Mouse (Mus musculus): Measurements from ENCODE around the gene Nup107. TPM values are rescaled to one million over a fixed set of nuclear protein-coding genes. Genes with fewer than 3 reads are reported as not detected.

Nup107 gene
- polyA plus RNA-seq, 1 experiment from 2014 or later, result 50.8 TPM

DNA sequence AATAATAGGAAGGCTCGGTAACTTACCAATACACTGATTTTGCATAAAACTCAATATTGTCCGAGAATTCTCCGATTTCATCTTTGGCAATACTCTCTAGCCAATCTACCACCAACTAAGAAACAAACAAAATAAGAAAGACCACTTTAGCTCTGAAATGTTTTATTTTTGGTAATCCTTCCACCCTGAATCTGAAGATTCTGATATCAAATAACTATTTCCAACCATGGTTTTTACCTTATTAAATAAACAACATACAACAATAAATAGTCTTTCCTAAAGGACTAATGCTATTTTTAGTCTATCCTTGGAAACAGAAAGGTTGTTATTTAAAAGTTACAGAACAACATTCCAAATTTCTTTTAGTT, 15.4 kb downstream of the Nup107 start:
- H3K9me3 ChIP-seq (replicated peaks), result no peaks in the 10 kb centered on the region
- no peak overlapping the region for H3K9ac ChIP-seq
- H3K4me3 ChIP-seq (replicated peaks), result no peak overlapping the region
- WGBS, result 94% methylated on average over 3 of the region's 3 CpGs
- no peaks in the 10 kb centered on the region for H3K4me1 ChIP-seq
- H3K36me3 ChIP-seq, result peaks cover 83% of the 10 kb centered on the region
- no peak for ATAC-seq (ENCODE audit: insufficient number of reproducible peaks, low FRiP score, low TSS enrichment, low read depth)
- no peak overlapping the region for H3K27ac ChIP-seq (replicated peaks)
- H3K4me2 ChIP-seq (replicated peaks), result no peak overlapping the region
- H3K27me3 ChIP-seq, result no peaks in the 10 kb centered on the region

- WGBS, result 92% methylated on average over 12 of the region's 12 CpGs
- Histone ChIP-seq H3K36me3 (peaks cover 81% of the 10 kb centered on the region), H3K4me3 (replicated peaks) (no peak overlapping the region), H3K4me1 (no peaks in the 10 kb centered on the region), H3K27me3 (no peaks in the 10 kb centered on the region), H3K9me3 (replicated peaks) (no peaks in the 10 kb centered on the region), H3K4me2 (replicated peaks) (no peak overlapping the region), H3K27ac (replicated peaks) (no peak overlapping the region), H3K9ac (no peak overlapping the region)
- ATAC-seq (ENCODE audit: insufficient number of reproducible peaks, low FRiP score, low TSS enrichment, low read depth), result no peak; the same call in 1 of the 2 replicates
Observed at GRCm38 (mm10) chr10:117776281-117777102, 16.0 kb downstream of the Nup107 start.

- H3K36me3 ChIP-seq, result peaks cover 82% of the 10 kb centered on the region
- H3K4me2 ChIP-seq (replicated peaks), result no peak overlapping the region
- ATAC-seq (ENCODE audit: insufficient number of reproducible peaks, low FRiP score, low TSS enrichment, low read depth), result no peak
- H3K27me3 ChIP-seq, result no peaks in the 10 kb centered on the region
- H3K9me3 ChIP-seq (replicated peaks), result no peaks in the 10 kb centered on the region
- no peak overlapping the region for H3K9ac ChIP-seq
- no peaks in the 10 kb centered on the region for H3K4me1 ChIP-seq
- no peak overlapping the region for H3K4me3 ChIP-seq (replicated peaks)
- WGBS, result 86% methylated on average over 6 of the region's 6 CpGs
- H3K27ac ChIP-seq (replicated peaks), result no peak overlapping the region
Observed at GRCm38 (mm10) chr10:117775401-117776144, 16.9 kb downstream of the Nup107 start.

DNA sequence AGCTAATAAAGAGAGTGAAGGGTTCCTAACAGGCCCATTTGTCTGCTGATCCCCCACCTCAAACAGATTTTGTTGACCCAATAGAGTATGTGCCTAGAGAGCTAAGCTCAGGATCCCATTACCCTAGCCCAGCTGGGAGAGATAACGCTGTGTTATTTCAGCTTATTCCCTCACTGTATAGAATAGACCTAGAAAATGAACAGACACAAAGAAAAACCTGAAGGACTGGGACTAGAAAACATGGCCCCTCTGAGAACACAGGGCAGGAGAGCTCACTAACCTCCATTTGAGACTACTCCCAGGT, 17.7 kb downstream of the Nup107 start:
- Histone ChIP-seq H3K4me2 (replicated peaks) (no peak overlapping the region), H3K9ac (no peak overlapping the region), H3K36me3 (peaks cover 85% of the 10 kb centered on the region), H3K4me3 (replicated peaks) (no peak overlapping the region), H3K4me1 (no peaks in the 10 kb centered on the region), H3K27ac (replicated peaks) (no peak overlapping the region), H3K27me3 (no peaks in the 10 kb centered on the region), H3K9me3 (replicated peaks) (no peaks in the 10 kb centered on the region)
- ATAC-seq (ENCODE audit: insufficient number of reproducible peaks, low FRiP score, low TSS enrichment, low read depth), result no peak
- WGBS, result 97% methylated on average over 1 of the region's 1 CpGs

DNA sequence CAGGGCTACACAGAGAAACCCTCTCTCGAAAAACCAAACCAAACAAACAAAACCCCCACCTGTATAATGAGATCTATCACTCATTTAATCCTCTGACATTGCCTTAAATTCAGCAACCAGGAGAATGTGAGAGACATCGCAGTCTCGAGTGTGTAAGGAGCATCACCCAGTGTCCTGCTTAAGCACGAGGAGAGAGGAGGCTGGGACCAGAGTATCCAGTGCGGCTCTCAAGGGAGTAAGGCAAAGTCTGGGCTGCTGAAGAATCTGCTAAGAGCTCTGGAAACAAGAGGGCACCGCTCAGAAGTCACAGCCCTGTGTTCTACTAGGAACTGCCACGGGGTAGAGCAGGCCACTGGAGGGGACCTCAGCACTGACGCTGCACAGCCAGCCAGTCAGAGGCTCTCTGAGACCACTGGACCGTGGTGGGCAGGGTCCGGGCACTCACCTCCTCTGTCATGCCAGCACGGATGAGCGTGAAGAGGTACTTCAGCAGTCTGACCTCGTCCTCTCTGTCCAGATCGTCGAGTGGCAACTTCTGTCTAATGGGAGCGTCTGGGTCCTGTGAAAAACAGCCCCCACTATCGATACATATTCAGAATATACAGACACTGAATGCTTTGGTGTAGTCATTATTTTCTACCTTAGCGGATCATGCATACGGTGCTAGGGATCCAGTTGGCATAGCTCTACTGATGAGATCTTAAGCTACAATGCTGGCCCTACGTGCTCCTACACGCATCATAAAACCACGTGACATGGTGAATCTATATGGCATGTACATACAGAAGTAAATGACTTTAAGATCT, 18.3 kb downstream of the Nup107 start:
- H3K36me3 ChIP-seq, result peaks cover 89% of the 10 kb centered on the region
- H3K9me3 ChIP-seq (replicated peaks), result no peaks in the 10 kb centered on the region
- ATAC-seq (ENCODE audit: insufficient number of reproducible peaks, low FRiP score, low TSS enrichment, low read depth), result no peak
- no peak overlapping the region for H3K9ac ChIP-seq
- no peaks in the 10 kb centered on the region for H3K4me1 ChIP-seq
- H3K27ac ChIP-seq (replicated peaks), result no peak overlapping the region
- no peaks in the 10 kb centered on the region for H3K27me3 ChIP-seq
- WGBS, result 94% methylated on average over 22 of the region's 22 CpGs
- H3K4me2 ChIP-seq (replicated peaks), result no peak overlapping the region
- H3K4me3 ChIP-seq (replicated peaks), result no peak overlapping the region

DNA sequence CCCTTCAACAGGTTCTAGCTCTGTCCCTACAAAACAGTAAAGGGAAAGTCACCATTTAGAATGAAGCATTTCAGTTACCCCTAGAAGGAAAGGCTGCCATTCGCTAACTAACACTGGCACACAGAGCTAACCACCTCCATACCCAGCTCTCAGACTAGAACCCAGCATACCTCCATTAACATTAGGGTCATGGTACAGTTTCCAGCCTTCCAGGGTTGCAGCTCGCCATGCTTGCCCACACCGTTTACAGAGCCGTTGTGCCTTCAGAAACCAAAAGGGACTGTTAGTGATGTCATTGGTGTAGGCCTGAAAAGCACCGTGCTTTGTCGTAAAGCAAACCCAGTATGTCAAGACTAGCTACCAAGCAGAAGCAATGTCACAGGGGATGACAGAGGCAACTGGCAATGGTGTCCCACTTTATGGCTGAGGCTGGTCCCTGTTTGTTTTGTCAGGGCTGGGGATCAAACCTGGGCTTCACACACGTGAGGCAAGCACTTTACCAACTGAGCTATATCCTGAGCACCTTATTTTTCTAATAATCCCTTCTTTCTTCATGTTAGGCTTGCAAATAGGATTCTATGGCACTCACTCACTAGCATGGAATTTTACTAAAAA, 19.3 kb downstream of the Nup107 start:
- no peak overlapping the region for H3K9ac ChIP-seq
- H3K4me2 ChIP-seq (replicated peaks), result no peak overlapping the region
- no peak overlapping the region for H3K27ac ChIP-seq (replicated peaks)
- no peaks in the 10 kb centered on the region for H3K4me1 ChIP-seq
- ATAC-seq (ENCODE audit: insufficient number of reproducible peaks, low FRiP score, low TSS enrichment, low read depth), result no peak
- H3K4me3 ChIP-seq (replicated peaks), result no peak overlapping the region
- no peaks in the 10 kb centered on the region for H3K27me3 ChIP-seq
- WGBS, result 92% methylated on average over 7 of the region's 7 CpGs
- H3K9me3 ChIP-seq (replicated peaks), result no peaks in the 10 kb centered on the region
- peaks cover 84% of the 10 kb centered on the region for H3K36me3 ChIP-seq

GRCm38 (mm10) chr10:117772364-117773105, 20.0 kb downstream of the Nup107 start:
- H3K27ac ChIP-seq (replicated peaks), result no peak overlapping the region
- ATAC-seq (ENCODE audit: insufficient number of reproducible peaks, low FRiP score, low TSS enrichment, low read depth), result no peak
- H3K27me3 ChIP-seq, result no peaks in the 10 kb centered on the region
- peaks cover 86% of the 10 kb centered on the region for H3K36me3 ChIP-seq
- 89% methylated on average over 17 of the region's 17 CpGs for WGBS
- no peak overlapping the region for H3K9ac ChIP-seq
- H3K4me2 ChIP-seq (replicated peaks), result no peak overlapping the region
- H3K4me1 ChIP-seq, result no peaks in the 10 kb centered on the region
- no peak overlapping the region for H3K4me3 ChIP-seq (replicated peaks)
- H3K9me3 ChIP-seq (replicated peaks), result no peaks in the 10 kb centered on the region

GRCm38 (mm10) chr10:117771131-117771510, 21.4 kb downstream of the Nup107 start:
- Histone ChIP-seq H3K27me3 (no peaks in the 10 kb centered on the region), H3K9ac (no peak overlapping the region), H3K9me3 (replicated peaks) (no peaks in the 10 kb centered on the region), H3K27ac (replicated peaks) (no peak overlapping the region), H3K4me3 (replicated peaks) (no peak overlapping the region), H3K4me2 (replicated peaks) (no peak overlapping the region), H3K4me1 (no peaks in the 10 kb centered on the region), H3K36me3 (peaks cover 84% of the 10 kb centered on the region)
- WGBS, result 95% methylated on average over 10 of the region's 10 CpGs
- ATAC-seq (ENCODE audit: insufficient number of reproducible peaks, low FRiP score, low TSS enrichment, low read depth), result no peak

DNA sequence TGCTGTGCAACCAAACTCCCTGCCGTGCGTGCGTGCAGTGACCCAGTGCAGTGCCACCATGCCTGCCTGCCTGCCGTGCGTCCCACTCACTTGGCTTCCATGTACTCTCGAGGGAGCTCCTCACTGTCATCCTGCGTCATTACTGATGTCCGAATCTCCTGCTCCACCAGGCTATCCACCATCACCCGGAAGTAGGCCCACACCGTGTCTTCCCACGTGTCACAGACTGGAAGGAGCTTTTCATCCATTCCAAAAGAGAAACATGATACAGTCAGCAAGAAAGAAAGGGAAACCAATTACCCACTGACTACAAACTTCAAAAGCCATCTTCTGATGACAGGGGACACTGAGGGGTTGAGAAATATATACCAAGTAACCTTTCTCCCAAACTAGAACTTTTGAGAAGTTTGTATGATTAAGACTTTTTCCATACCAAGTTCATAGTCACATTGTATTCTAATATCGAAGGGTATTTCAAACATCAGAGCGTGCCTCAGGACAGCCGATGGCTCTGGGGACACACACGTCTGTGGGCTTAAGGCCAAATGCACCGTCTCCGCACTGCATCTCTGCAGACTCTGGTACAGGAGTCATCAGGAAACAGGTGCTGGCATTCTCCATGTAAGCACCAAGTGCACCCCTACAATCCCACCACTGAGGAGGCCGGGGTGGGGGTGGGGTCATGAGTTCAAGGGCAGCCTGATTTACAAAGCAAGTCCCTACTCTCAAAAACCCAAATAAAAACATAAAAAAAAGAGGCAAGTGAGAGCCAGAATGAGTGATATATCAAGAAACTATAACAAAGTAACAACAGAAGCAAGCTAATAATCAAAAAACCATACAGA, 22.0 kb downstream of the Nup107 start:
- no peaks in the 10 kb centered on the region for H3K9me3 ChIP-seq (replicated peaks)
- 86% methylated on average over 18 of the region's 18 CpGs for WGBS
- no peaks in the 10 kb centered on the region for H3K4me1 ChIP-seq
- H3K9ac ChIP-seq, result no peak overlapping the region
- ATAC-seq (ENCODE audit: insufficient number of reproducible peaks, low FRiP score, low TSS enrichment, low read depth), result no peak
- no peak overlapping the region for H3K4me3 ChIP-seq (replicated peaks)
- no peaks in the 10 kb centered on the region for H3K27me3 ChIP-seq
- no peak overlapping the region for H3K4me2 ChIP-seq (replicated peaks)
- peaks cover 85% of the 10 kb centered on the region for H3K36me3 ChIP-seq
- H3K27ac ChIP-seq (replicated peaks), result no peak overlapping the region

Data from embryonic facial prominence, embryonic 15.5 days (tissue).